Mouse (Mus musculus) c-Kit-negative CD71-positive TER-119-positive erythroid progenitor cells, embryonic 14.5 days (primary cell): ENCODE results near the gene Gid8.
"Not testable (repeated sequence)": the region's sequence is repeated elsewhere in the genome, so short reads cannot be mapped to it uniquely, and the experiment has no call there.

ENCODE experiments used
- DNase-seq: peaks from one replicate; pipeline ENCODE4 v3.0.0-alpha.2; 2013; ENCODE audit warnings: low read depth, low spot score

Gid8 gene

GRCm38 (mm10) chr2:180710276-180711155, 599 bp downstream of the Gid8 start:
- DNase-seq, result no peak

- DNase-seq, result no peak
Measured at GRCm38 (mm10) chr2:180711527-180711926, 1.6 kb downstream of the Gid8 start.

GRCm38 (mm10) chr2:180712037-180712689, 2.2 kb downstream of the Gid8 start:
- peak; percentile 73 for DNase-seq

- DNase-seq, result not testable (repeated sequence)
Measured at GRCm38 (mm10) chr2:180722748-180723147, 12.8 kb downstream of the Gid8 start.

GRCm38 (mm10) chr2:180723865-180724264, 13.9 kb downstream of the Gid8 start:
- DNase-seq, result no peak

GRCm38 (mm10) chr2:180724585-180725413, 14.9 kb downstream of the Gid8 start, which contains the start of gene Slc17a9:
Gene Slc17a9 (plus strand): TSS chr2:180725263.
- no peak for DNase-seq

- no peak for DNase-seq
Measured at GRCm38 (mm10) chr2:180725414-180725778, 15.5 kb downstream of the Gid8 start.

GRCm38 (mm10) chr2:180725856-180726629, 16.1 kb downstream of the Gid8 start:
- no peak for DNase-seq

GRCm38 (mm10) chr2:180726658-180727442, 16.9 kb downstream of the Gid8 start:
- no peak for DNase-seq

GRCm38 (mm10) chr2:180727613-180728021, 17.7 kb downstream of the Gid8 start:
- DNase-seq, result no peak

GRCm38 (mm10) chr2:180731036-180731435, 21.1 kb downstream of the Gid8 start:
- DNase-seq, result no peak

- no peak for DNase-seq
Measured at GRCm38 (mm10) chr2:180731984-180732383, 22.1 kb downstream of the Gid8 start.

GRCm38 (mm10) chr2:180735232-180735631, 25.3 kb downstream of the Gid8 start:
- no peak for DNase-seq

- DNase-seq, result no peak
Measured at GRCm38 (mm10) chr2:180737984-180738383, 28.1 kb downstream of the Gid8 start.

- no peak for DNase-seq
Measured at GRCm38 (mm10) chr2:180740349-180740748, 30.4 kb downstream of the Gid8 start.

GRCm38 (mm10) chr2:180741421-180741820, 31.5 kb downstream of the Gid8 start:
- DNase-seq, result no peak

GRCm38 (mm10) chr2:180742820-180743219, 32.9 kb downstream of the Gid8 start:
- no peak for DNase-seq

GRCm38 (mm10) chr2:180743321-180743720, 33.4 kb downstream of the Gid8 start:
- DNase-seq, result no peak

- peak; percentile 68 for DNase-seq
Measured at GRCm38 (mm10) chr2:180745248-180745927, 35.5 kb downstream of the Gid8 start.
